Mouse (Mus musculus) MEL (cell line): ENCODE data around the gene Tppp. TPM values are rescaled to one million over a fixed set of nuclear protein-coding genes. Genes with fewer than 3 reads are reported as not detected.

Experiments used
- DNase-seq: peaks from one replicate; pipeline ENCODE4 v3.0.0; 2011; ENCODE audit warnings: low read depth, low spot score
- H3K27ac ChIP-seq: 2 replicates; pipeline ENCODE4 v1.5.1; 2012; ENCODE audit warnings: low read depth, mild to moderate bottlenecking, control low read depth, low read length, moderate library complexity; ENCODE audit not compliant: control insufficient read depth
- H3K27me3 ChIP-seq, 2 experiments: fragments of 150-350 bp in 1 of 2; sonication (generic) in 1 of 2; 2 replicates each; pipeline ENCODE4 v1.6.1; 2012; ENCODE audit warnings: low read length in 2 of 2, mild to moderate bottlenecking in 2 of 2, improper control_type of control experiment in 1 of 2, moderate library complexity in 1 of 2; ENCODE audit not compliant: insufficient read depth in 2 of 2, control insufficient read depth in 1 of 2
- H3K36me3 ChIP-seq, 2 experiments: 2 replicates each; pipeline ENCODE4 v1.6.1; 2012 to 2014; ENCODE audit warnings: low read length in 2 of 2, improper control_type of control experiment in 1 of 2, inconsistent platforms in 1 of 2, mild to moderate bottlenecking in 1 of 2; ENCODE audit not compliant: insufficient read depth in 2 of 2, control insufficient read depth in 1 of 2
- H3K4me1 ChIP-seq, 2 experiments: fragments of 150-350 bp in 1 of 2; sonication (generic) in 1 of 2; 2 replicates each; pipeline ENCODE4 v1.6.1; 2012; ENCODE audit warnings: low read length in 2 of 2, improper control_type of control experiment in 1 of 2, mild to moderate bottlenecking in 1 of 2; ENCODE audit not compliant: insufficient read depth in 2 of 2, control insufficient read depth in 1 of 2
- H3K4me3 ChIP-seq, 2 experiments: fragments of 150-350 bp in 1 of 2; sonication (generic) in 1 of 2; 2 replicates each; pipeline ENCODE4 v1.5.1; 2012; ENCODE audit warnings: low read depth in 2 of 2, low read length in 2 of 2, mild to moderate bottlenecking in 2 of 2, moderate library complexity in 2 of 2, control low read depth in 1 of 2, improper control_type of control experiment in 1 of 2; ENCODE audit not compliant: control insufficient read depth in 1 of 2, insufficient read depth in 1 of 2
- H3K79me2 ChIP-seq: 2 replicates; pipeline ENCODE4 v1.6.1; 2012; ENCODE audit warnings: mild to moderate bottlenecking, low read length, moderate library complexity; ENCODE audit not compliant: control insufficient read depth, poor library complexity, insufficient read depth
- H3K9ac ChIP-seq: 2 replicates; pipeline ENCODE4 v1.6.1; 2012; ENCODE audit warnings: low read depth, mild to moderate bottlenecking, control low read depth, low read length, moderate library complexity; ENCODE audit not compliant: control insufficient read depth, poor library complexity, severe bottlenecking
- H3K9me3 ChIP-seq: fragments of 150-350 bp; sonication (generic); replicated peaks from 2 replicates; pipeline ENCODE4 v1.6.1; 2012; ENCODE audit warnings: mild to moderate bottlenecking, low read length, improper control_type of control experiment, moderate library complexity; ENCODE audit not compliant: insufficient read depth
- BHLHE40 ChIP-seq: IDR thresholded peaks from 2 replicates; pipeline ENCODE4 v1.6.1; 2012; ENCODE audit warnings: low read depth, mild to moderate bottlenecking, inconsistent platforms, low read length, improper control_type of control experiment, borderline replicate concordance
- CHD2 ChIP-seq: IDR thresholded peaks from 2 replicates; pipeline ENCODE4 v1.6.1; 2011; ENCODE audit warnings: low read length, improper control_type of control experiment
- ETS1 ChIP-seq: IDR thresholded peaks from 2 replicates; pipeline ENCODE4 v1.6.1; 2012; ENCODE audit warnings: low read depth, mild to moderate bottlenecking, inconsistent platforms, low read length, improper control_type of control experiment, moderate library complexity
- GABPA ChIP-seq: IDR thresholded peaks from 2 replicates; pipeline ENCODE4 v1.6.1; 2012; ENCODE audit warnings: low read depth, mild to moderate bottlenecking, inconsistent platforms, low read length, improper control_type of control experiment, moderate library complexity
- GATA1 ChIP-seq: IDR thresholded peaks from 2 replicates; pipeline ENCODE4 v1.6.1; 2011; ENCODE audit warnings: low read depth, low read length, improper control_type of control experiment
- JUND ChIP-seq: IDR thresholded peaks from 2 replicates; pipeline ENCODE4 v1.6.1; 2011; ENCODE audit warnings: low read depth, mild to moderate bottlenecking, improper control_type of control experiment, low read length
- KAT2A ChIP-seq: conservative IDR thresholded peaks from 2 replicates; pipeline ENCODE4 v1.6.1; 2012; ENCODE audit warnings: low read depth, low read length, improper control_type of control experiment, inconsistent platforms
- MAX ChIP-seq: IDR thresholded peaks from 2 replicates; pipeline ENCODE4 v1.6.1; 2011; ENCODE audit warnings: low read length, improper control_type of control experiment
- MYC ChIP-seq: IDR thresholded peaks from 2 replicates; pipeline ENCODE4 v1.6.1; 2011; ENCODE audit warnings: low read depth, mild to moderate bottlenecking, low read length, improper control_type of control experiment, moderate library complexity
- POLR2AphosphoS5 ChIP-seq: IDR thresholded peaks from 2 replicates; pipeline ENCODE4 v1.6.1; 2012; ENCODE audit warnings: low read depth, borderline replicate concordance, mild to moderate bottlenecking, inconsistent platforms, low read length, moderate library complexity, mixed read lengths
- RAD21 ChIP-seq: IDR thresholded peaks from 2 replicates; pipeline ENCODE4 v1.6.1; 2011; ENCODE audit warnings: mild to moderate bottlenecking, low read depth, low read length, improper control_type of control experiment
- RCOR1 ChIP-seq: IDR thresholded peaks from 2 replicates; pipeline ENCODE4 v1.6.1; 2012; ENCODE audit warnings: low read depth, mild to moderate bottlenecking, inconsistent platforms, low read length, improper control_type of control experiment
- USF1 ChIP-seq: IDR thresholded peaks from 2 replicates; pipeline ENCODE4 v1.6.1; 2014; ENCODE audit warnings: low read depth, mild to moderate bottlenecking, inconsistent platforms, low read length, improper control_type of control experiment, moderate library complexity
- USF2 ChIP-seq, 2 experiments: IDR thresholded peaks; 2 replicates each; pipeline ENCODE4 v1.6.1; 2011 to 2012; ENCODE audit warnings: improper control_type of control experiment in 2 of 2, low read length in 2 of 2, borderline replicate concordance in 1 of 2, inconsistent platforms in 1 of 2, low read depth in 1 of 2, mild to moderate bottlenecking in 1 of 2; ENCODE audit not compliant: insufficient read depth in 1 of 2
- polyA plus RNA-seq, 2 experiments: library from polyadenylated mRNA; stranded (reverse) in 1 of 2; unstranded in 1 of 2; fragments of >175 nt in 1 of 2; fragments of >200 nt in 1 of 2; gene quantifications; 2 replicates each; pipeline versions ENCODE4 v1.2.1 to v1.2.4; 2012; ENCODE audit warnings: low replicate concordance in 2 of 2, low read depth in 1 of 2; ENCODE audit not compliant: insufficient read length in 2 of 2, insufficient read depth in 1 of 2, missing spikeins in 1 of 2
- total RNA-seq: library from RNA; depleted of rRNA; stranded (reverse); fragments of 300-350 nt; gene quantifications from 2 replicates; pipeline ENCODE4 v1.2.3, GENCODE M21; 2012

Tppp gene
- total and polyA plus RNA-seq, 3 experiments = 0.04 TPM; not detected in 2

- Histone ChIP-seq H3K4me3 (no peak overlapping the region), H3K27ac (no peak overlapping the region), H3K36me3 (peaks cover 0 to 2% of the 10 kb centered on the region in 2 experiments; a peak in 1 of 4 replicates), H3K9ac (no peak overlapping the region), H3K9me3 (no peaks in the 10 kb centered on the region), H3K4me1 (no peaks in the 10 kb centered on the region), H3K27me3 (no peaks in the 10 kb centered on the region), H3K79me2 (no peaks in the 10 kb centered on the region)
- no peak for DNase-seq
- TF ChIP-seq MAX = no peak
- TF ChIP-seq GATA1 = no peak
- no peak for TF ChIP-seq USF2 (IDR thresholded peaks at IDR 0.05; ENCODE audit: borderline replicate concordance in 1 of 2, insufficient read depth in 1 of 2, low read depth in 1 of 2, low read length in 2 of 2)
- TF ChIP-seq POLR2AphosphoS5 = no peak
- TF ChIP-seq GABPA = no peak
- TF ChIP-seq JUND = no peak
- no peak for TF ChIP-seq RAD21
- TF ChIP-seq CHD2 = no peak
- no peak for TF ChIP-seq ETS1
- no peak for TF ChIP-seq MYC
Observed at GRCm38 (mm10) chr13:74056194-74056593, 47.0 kb downstream of the Tppp start.

- no peak overlapping the region for H3K27ac ChIP-seq
- H3K4me1 ChIP-seq = no peaks in the 10 kb centered on the region
- peaks cover 0 to 4% of the 10 kb centered on the region in 2 experiments; a peak in 2 of 4 replicates for H3K36me3 ChIP-seq
- H3K9me3 ChIP-seq = no peaks in the 10 kb centered on the region
- no peak for DNase-seq
- no peaks in the 10 kb centered on the region for H3K27me3 ChIP-seq
- H3K79me2 ChIP-seq = peaks cover 2% of the 10 kb centered on the region; the same call in 1 of the 2 replicates
- H3K4me3 ChIP-seq = no peak overlapping the region
- no peak for TF ChIP-seq KAT2A
- TF ChIP-seq ETS1 = no peak
- TF ChIP-seq USF1 = no peak
- no peak for TF ChIP-seq MYC
- no peak for TF ChIP-seq BHLHE40
- TF ChIP-seq RCOR1 = no peak
- H3K9ac ChIP-seq = no peak overlapping the region
Observed at GRCm38 (mm10) chr13:74058081-74058480, 48.9 kb downstream of the Tppp start.
